Mouse (Mus musculus): ENCODE results near the gene Rapgef2. TPM values are rescaled to one million over a fixed set of nuclear protein-coding genes. Genes with fewer than 3 reads are reported as not detected.

Gene Rapgef2
- 13.5 to 19.5 TPM (median 17.0 TPM) in 4 replicates for total RNA-seq (2023; ENCODE audit: inconsistent age)

GRCm38 (mm10) chr3:79286376-79287107 is at the start of gene Rapgef2:
Rapgef2 (minus strand) TSS chr3:79286517.

Other genes with a start within 250 kb of the Rapgef2 start
- gene Gm17359, start 50.1 kb upstream of the Rapgef2 start, total RNA-seq (2023; ENCODE audit: inconsistent age): not detected in 4 replicates

All from B cell, adult (primary cell).